In genomic region chr11:46311703-46312522, GRCm38 (mm10) we compare ENCODE assay signal across 8 mouse cellular contexts. TPM values are rescaled to one million over a fixed set of nuclear protein-coding genes. Genes with fewer than 3 reads are reported as not detected.
A peak's percentile ranks its signal among the peaks of the same experiment; 100 is the strongest.
DNase-seq lines count a peak whose midpoint lies in the region; ATAC-seq and TF ChIP-seq lines count a peak whose summit lies in the region.

No protein-coding gene starts in this region.

- TF ChIP-seq EP300 in heart, postnatal 0 days (IDR thresholded peaks at IDR 0.05; ENCODE audit: low read depth), result no peak

- no peaks in the 10 kb centered on the region; the same call in 1 of the 2 replicates for H3K4me1 ChIP-seq in embryonic facial prominence, embryonic 11.5 days (ENCODE audit: control insufficient read depth, insufficient read depth, low read length)
- peaks cover 9% of the 10 kb centered on the region; the same call in 1 of the 2 replicates for H3K4me1 ChIP-seq in heart, postnatal 0 days (ENCODE audit: control insufficient read depth, insufficient read depth)
- H3K4me1 ChIP-seq in lung, embryonic 15.5 days, result peaks cover 15% of the 10 kb centered on the region

- no peaks in the 10 kb centered on the region for H3K36me3 ChIP-seq in embryonic facial prominence, embryonic 11.5 days (replicated peaks; ENCODE audit: control insufficient read depth, insufficient read depth, low read depth, low read length)
- H3K36me3 ChIP-seq in heart, postnatal 0 days (replicated peaks; ENCODE audit: control insufficient read depth, insufficient read depth, low read length), result no peaks in the 10 kb centered on the region
- no peaks in the 10 kb centered on the region for H3K36me3 ChIP-seq in lung, embryonic 15.5 days

- DNase-seq in adrenal gland, postnatal 14 days, result peak; percentile 70
- peak; percentile 80 for DNase-seq in embryonic facial prominence, embryonic 11.5 days (ENCODE audit: low spot score)
- DNase-seq in heart, postnatal 0 days (ENCODE audit: low spot score), result peak; percentile 51
- DNase-seq in kidney, postnatal 36 days, result peak; percentile 39 to 80
- peak; percentile 40 for DNase-seq in retina, adult 2 months (ENCODE audit: low read depth, low spot score)
- peak; percentile 88 for DNase-seq in thymus, postnatal 4 days

- no peak for TF ChIP-seq CTCF in heart, postnatal 0 days (IDR thresholded peaks at IDR 0.05; ENCODE audit: low read depth)

- under 1% methylated on average over 66 of the region's 71 CpGs for WGBS in embryonic facial prominence, embryonic 11.5 days
- 1% methylated on average over 63 of the region's 71 CpGs for WGBS in heart, postnatal 0 days
- WGBS in lung, embryonic 15.5 days, result under 1% methylated on average over 57 of the region's 71 CpGs

- peak overlapping the region; percentile 72 for H3K4me3 ChIP-seq in embryonic facial prominence, embryonic 11.5 days (ENCODE audit: low read depth, low read length)
- H3K4me3 ChIP-seq in heart, postnatal 0 days (ENCODE audit: low read depth, low read length), result peak overlapping the region; percentile 88
- peak overlapping the region; percentile 59 for H3K4me3 ChIP-seq in lung, embryonic 15.5 days

- no peaks in the 10 kb centered on the region for H3K9me3 ChIP-seq in embryonic facial prominence, embryonic 11.5 days (replicated peaks; ENCODE audit: control insufficient read depth, low read length)
- no peaks in the 10 kb centered on the region for H3K9me3 ChIP-seq in heart, postnatal 0 days (replicated peaks; ENCODE audit: control insufficient read depth, low read length)
- H3K9me3 ChIP-seq in lung, embryonic 15.5 days, result no peaks in the 10 kb centered on the region

- peak overlapping the region; percentile 98 for H3K4me2 ChIP-seq in embryonic facial prominence, embryonic 11.5 days (ENCODE audit: low read depth, low read length)
- H3K4me2 ChIP-seq in heart, postnatal 0 days (ENCODE audit: low read depth, low read length), result peak overlapping the region; percentile 97
- peak overlapping the region; percentile 94 for H3K4me2 ChIP-seq in lung, embryonic 15.5 days

- H3K9ac ChIP-seq in embryonic facial prominence, embryonic 11.5 days (replicated peaks; ENCODE audit: low read length), result peak overlapping the region; percentile 69
- H3K9ac ChIP-seq in heart, postnatal 0 days (replicated peaks; ENCODE audit: low read depth, low read length), result peak overlapping the region; percentile 59
- peak overlapping the region; percentile 47 for H3K9ac ChIP-seq in lung, embryonic 15.5 days

- peak; percentile 51 for ATAC-seq in CD4-positive, CD25-positive, alpha-beta regulatory T cell, adult 4 months
- ATAC-seq in embryonic facial prominence, embryonic 11.5 days (replicated peaks; ENCODE audit: insufficient number of reproducible peaks, low FRiP score, low TSS enrichment, low read depth), result peak; percentile 89
- peak; percentile 89 for ATAC-seq in heart, postnatal 0 days (ENCODE audit: insufficient read depth, low read depth)
- peak; percentile 85; the same call in 1 of the 2 replicates for ATAC-seq in lung, embryonic 15.5 days (ENCODE audit: borderline replicate concordance, extremely low read depth, low FRiP score, low TSS enrichment)

- H3K27me3 ChIP-seq in embryonic facial prominence, embryonic 11.5 days (ENCODE audit: control insufficient read depth, insufficient read depth, low read length), result peaks cover 6% of the 10 kb centered on the region; the same call in 1 of the 2 replicates
- peaks cover 3% of the 10 kb centered on the region; the same call in 1 of the 2 replicates for H3K27me3 ChIP-seq in heart, postnatal 0 days (ENCODE audit: control insufficient read depth, insufficient read depth, low read length)
- peaks cover 20% of the 10 kb centered on the region for H3K27me3 ChIP-seq in lung, embryonic 15.5 days

- H3K27ac ChIP-seq in embryonic facial prominence, embryonic 11.5 days (replicated peaks; ENCODE audit: low read depth, low read length), result 0 out of 2 replicates have a peak overlapping the region, but pooled peaks have one; percentile 28
- peak overlapping the region; percentile 75 for H3K27ac ChIP-seq in heart, postnatal 0 days (ENCODE audit: low read depth)
- H3K27ac ChIP-seq in lung, embryonic 15.5 days, result 0 out of 2 replicates have a peak overlapping the region, but pooled peaks have one; percentile 3

RNA-seq across cellular contexts. Expression of gene Cyfip2, which starts 0.7 kb away (rescaled TPM):
- 10 to 100 TPM; 62.3 to 90.1 TPM for polyA plus RNA-seq in CD4-positive, CD25-positive, alpha-beta regulatory T cell, adult 4 months (2017; shearing (Covaris generic))
- 47.1 and 47.7 TPM in 2 replicates for total RNA-seq in adrenal gland, postnatal 14 days (2021)
- polyA plus RNA-seq in embryonic facial prominence, embryonic 11.5 days (2014; fragmentation: Nextera tagmentation; extraction: Ambion mirVana), result 16.8 and 23.0 TPM in 2 replicates
- total RNA-seq in heart, postnatal 0 days (2014; rRNA removed; ENCODE audit: low replicate concordance), result 15.6 and 22.4 TPM in 2 replicates
- 6.0 and 6.3 TPM in 2 replicates for polyA plus RNA-seq in heart, postnatal 0 days (2015; fragmentation: Nextera tagmentation; extraction: Ambion mirVana)
- polyA plus RNA-seq in lung, embryonic 15.5 days (2015; fragmentation: Nextera tagmentation; extraction: Ambion mirVana), result 6.5 and 7.8 TPM in 2 replicates

Comparison
In these comparisons a context has a peak if more than half of its experiments do, and no peak if none do; other contexts are left out.
1. Peak in every context shown above with its lines: DNase-seq, ATAC-seq, H3K4me3 ChIP-seq and H3K27ac ChIP-seq.
2. H3K27ac ChIP-seq: peak in every context shown above with its lines; median percentile 75 in heart, postnatal 0 days; 28 in embryonic facial prominence, embryonic 11.5 days; 3 in lung, embryonic 15.5 days.